Mouse (Mus musculus): ENCODE data around the gene Atp6v1g2. TPM values are rescaled to one million over a fixed set of nuclear protein-coding genes. Genes with fewer than 3 reads are reported as not detected.

Gene Atp6v1g2
- 2.6 TPM for polyA plus RNA-seq (2014; fragmentation: Illumina TruSeq; extraction: RNeasy Lipid Tissue Mini Kit (QIAGEN cat#74804); ENCODE audit: low read depth, low replicate concordance)

DNA sequence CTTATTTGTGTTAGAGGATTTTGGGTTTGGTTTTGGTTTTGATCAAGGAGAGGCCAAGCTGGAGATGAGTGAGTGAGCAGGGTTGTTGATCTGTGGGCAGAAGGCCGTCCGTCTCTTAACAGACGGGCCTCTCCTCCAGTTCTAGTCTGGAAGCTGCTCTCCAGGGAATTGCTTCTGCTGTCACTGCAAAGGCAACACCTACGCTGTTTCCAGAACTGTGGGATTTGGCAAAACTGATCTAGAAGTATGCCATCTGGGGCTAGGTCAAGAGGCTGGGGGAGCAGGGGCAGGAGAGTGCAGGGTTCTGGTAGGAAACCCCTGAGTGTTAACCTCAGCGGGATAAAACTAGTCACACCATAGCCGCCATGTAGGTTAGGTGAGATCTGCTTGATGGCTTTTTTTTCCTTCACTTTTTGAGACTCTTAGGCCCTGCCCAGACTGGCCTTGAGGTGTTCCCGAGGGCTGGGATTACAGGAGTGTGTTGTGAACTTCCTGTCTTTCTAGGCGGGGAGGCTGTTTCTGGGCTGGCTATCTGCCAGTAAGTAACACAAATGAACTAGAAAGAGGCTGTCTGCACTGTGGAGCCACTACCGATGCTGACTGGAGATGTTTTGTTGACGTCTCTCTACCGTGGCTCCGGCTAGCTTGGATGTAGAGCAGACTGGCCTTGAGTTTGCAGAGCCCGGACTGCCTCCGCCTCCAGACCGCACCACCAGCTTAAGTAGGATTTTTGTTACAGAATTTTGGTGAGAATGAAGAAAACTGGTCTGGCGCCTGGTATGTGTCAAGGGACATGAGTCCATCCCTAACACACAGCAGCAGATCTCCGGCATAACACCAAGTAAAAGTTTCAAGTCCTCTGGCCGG, at the start of gene Atp6v1g2:
Atp6v1g2 (plus strand) TSS at position 547 of the 867 bp plus-strand sequence.

DNA sequence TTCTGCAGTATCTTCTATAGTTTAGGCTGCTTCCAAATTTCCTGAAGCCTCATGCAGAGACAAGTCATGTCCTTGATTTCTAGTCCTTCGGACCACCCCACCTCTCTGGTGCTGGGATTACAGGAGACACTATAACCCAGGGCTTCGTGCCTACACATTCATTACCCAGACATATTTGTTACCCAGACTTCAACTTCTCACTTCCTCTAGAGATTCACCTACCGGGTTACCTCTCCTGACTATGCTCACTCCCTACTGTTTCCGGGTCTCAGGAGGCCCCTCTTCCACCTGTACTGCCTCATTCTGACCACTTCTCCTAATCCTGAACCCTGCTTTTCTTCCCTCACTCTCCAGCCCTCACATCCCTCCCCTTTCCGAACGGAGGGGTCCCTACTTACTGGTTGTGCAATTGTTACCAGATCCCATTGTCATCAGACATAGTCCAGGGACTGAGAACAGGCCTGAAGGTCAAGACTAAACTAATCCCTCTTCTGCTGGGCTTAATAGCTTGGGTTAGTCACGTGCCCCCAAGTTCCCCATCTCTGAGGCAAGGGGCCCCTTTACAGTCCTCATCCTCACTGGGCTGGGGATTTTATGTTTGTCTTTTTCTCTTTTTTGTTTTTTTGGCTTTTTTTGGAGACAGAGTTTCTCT, 45.4 kb upstream of the Atp6v1g2 start, which contains the start of gene Lst1:
Lst1 (minus strand) TSS at position 481 of the 652 bp plus-strand sequence.

DNA sequence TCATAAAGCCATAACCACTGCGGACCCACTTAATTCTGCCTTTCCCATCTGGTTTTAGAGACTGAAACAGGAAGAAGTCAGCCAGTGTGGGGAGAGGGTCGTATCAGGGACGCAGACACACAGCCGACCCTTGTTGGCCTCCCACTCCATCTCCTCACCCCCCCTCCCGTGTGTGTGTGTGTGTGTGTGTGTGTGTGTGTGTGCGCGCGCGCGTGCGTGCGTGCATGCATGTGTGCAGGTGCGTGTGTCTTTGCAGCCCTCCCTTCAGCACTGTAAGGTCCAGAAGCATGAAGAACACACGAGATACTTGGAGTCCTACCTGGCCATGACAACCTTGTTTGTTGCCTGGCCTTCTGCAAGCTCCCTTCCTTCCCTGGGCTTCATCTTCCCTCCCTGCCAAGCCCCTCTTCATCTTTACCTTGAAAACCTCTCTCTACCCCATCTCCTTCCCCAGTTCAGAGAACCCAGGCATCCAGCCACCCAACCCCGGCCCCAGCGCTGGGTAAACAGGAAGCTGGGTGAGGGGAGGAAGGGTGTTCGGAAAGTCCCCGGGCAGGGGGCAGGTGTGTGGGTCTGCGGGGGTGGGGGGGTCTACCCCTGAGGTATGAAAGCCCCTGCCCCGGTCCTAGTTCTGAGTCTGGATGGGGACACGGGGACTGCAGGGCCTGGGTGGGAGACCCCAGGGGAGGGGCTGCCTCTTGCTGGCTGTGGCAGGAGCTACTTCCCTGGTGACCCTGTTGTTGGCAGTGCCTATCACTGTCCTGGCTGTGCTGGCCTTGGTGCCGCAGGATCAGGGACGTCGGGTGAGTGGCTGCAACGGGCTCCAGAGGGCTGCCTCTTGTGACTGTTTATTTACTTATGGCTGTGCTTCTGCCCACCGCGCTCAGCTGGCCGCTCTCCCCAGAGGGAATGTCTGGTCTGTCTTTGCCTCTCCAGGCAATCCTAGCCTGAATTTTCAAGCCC, 39.3 kb upstream of the Atp6v1g2 start, which contains the start of gene Ltb:
Ltb (plus strand) TSS at position 559 of the 963 bp plus-strand sequence.

DNA sequence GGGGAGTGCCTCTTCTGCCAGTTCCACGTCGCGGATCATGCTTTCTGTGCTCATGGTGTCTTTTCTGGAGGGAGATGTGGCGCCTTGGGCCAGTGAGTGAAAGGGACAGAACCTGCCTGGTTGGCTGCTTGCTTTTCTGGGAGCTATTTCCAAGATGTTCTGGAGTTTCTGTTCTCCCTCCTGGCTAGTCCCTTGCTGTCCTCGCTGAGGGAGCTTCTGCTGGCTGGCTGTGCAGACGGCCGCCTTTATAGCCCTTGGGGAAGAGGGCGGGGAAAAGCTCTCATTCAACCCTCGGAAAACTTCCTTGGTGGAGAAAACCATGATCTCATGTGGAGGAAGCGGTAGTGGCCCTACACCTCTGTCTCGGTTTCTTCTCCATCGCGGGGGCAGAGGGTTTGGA, 31.7 kb upstream of the Atp6v1g2 start, which contains the start of gene Tnf:
Tnf (minus strand) TSS at position 221 of the 400 bp plus-strand sequence.

DNA sequence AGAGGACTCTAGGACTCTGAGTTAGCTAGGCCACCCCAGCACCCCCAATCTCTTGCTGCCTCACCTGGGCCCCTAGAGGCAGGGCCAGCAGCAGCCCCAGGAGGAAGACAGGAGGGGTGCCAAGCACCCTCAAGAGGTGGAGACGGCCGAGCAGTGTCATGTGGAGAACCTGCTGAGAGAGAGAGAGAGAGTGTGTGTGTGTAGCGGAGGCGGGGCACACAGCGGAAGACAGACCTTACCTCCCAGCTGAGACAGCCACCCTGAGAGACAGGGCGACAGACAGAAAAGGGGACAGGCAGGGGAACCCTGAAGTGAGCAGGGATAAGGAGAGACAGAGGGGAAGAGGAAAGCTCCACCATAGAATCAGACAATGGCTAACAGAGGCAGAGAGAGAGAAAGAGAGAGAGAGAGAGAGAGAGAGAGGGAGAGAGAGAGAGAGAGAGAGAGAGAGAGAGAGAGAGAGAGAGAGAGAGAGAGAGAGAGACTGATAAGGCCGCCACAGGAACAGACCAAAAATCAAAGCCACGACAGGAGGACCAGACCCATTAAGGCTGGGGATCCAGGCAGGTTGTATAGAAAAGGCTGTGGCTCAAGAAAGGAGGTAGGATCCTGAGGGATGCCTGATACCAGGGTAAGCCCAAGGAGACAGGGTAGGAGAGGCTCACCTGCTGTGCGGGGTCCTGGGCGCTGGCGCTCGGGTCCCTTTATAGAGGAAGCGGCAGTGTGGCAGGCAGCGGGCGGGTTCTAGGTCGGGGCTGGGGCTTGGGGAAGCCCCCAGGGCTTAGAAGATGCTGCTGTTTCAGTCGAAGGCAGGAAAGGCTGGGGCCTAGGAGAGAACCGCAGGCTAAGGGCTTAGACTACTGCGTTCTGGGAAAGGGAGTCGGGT, 28.7 kb upstream of the Atp6v1g2 start, which contains the start of gene Lta:
Lta (minus strand) TSS at position 858 of the 886 bp plus-strand sequence.

DNA sequence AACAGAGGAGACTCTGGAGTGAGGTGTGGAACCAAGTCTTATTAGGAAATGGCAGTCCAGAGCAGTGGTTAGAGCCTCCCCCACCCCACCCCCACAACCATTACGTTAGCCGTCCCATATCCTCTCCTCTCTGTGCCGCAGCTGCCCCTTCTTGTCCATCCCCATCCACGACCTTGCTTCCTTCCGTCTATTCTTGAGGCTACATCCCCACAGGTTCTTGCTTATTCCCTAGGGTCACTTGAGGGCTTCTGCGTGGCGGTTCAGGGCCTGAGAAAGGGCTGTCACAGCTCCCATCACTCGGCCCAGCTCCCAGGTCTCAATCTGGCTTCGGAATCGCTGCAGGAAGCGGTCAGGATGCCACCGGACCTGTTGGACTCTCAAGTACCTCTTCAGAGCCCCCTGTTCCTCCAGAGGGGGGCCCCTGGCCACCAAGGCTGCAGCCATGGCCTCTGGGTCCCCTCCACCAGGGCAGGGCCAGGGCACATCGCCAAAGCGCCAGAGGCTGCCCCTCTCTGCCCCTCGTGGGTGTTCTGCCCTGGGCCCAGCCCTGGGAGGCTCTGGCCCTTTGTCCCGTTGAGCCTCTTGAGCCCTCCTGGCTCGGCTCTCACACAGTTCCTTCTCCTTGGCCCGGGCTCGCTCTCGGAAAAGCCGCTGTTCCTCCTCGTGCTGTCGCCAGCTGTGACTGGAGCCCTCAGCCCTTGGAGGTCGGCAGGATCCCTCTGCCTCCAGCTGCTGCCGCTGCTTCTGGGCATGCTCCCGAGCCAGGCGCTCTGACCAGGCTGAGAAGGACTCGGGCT, 13.1 kb upstream of the Atp6v1g2 start, which contains the start of gene Gm16181:
Gm16181 (plus strand) TSS at position 679 of the 797 bp plus-strand sequence.

DNA sequence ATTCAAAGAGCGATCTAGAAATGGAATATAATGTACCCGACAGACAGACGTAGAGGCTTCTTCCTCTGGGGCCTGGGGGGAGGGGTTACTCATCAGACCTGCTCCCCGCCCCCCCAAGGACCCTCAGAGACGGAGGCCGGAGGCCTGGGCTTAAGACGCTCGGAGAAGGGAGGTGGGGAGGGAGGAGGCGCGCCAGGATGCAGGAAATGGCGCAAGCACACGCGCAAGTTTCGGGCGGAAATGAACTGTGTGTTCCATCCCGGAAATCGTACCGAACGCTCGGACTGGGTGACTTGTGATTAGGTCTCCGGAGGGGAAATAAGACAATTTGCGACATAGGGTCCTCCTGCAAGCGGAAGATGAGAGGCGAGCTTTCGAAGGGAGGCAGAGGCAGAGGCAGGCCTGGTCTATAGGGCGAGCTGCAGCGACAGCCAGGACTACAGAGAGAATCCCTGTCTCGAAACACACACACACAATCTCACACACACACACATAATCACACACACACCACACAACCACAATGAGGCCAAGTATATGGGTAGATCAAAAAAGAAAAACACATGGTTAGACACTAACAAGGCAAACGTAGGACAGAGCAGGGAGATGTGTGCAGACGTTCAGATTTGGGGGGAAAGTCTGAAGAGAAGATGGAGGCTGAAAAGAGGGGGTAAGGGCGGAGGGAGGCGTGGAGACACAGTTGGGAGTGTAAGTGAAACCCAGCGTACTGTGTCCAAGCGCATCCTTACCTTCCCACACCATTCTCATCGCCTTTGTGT, 2.3 kb downstream of the Atp6v1g2 start, which contains the start of gene Nfkbil1:
Nfkbil1 (minus strand) TSS at position 179 of the 776 bp plus-strand sequence.

DNA sequence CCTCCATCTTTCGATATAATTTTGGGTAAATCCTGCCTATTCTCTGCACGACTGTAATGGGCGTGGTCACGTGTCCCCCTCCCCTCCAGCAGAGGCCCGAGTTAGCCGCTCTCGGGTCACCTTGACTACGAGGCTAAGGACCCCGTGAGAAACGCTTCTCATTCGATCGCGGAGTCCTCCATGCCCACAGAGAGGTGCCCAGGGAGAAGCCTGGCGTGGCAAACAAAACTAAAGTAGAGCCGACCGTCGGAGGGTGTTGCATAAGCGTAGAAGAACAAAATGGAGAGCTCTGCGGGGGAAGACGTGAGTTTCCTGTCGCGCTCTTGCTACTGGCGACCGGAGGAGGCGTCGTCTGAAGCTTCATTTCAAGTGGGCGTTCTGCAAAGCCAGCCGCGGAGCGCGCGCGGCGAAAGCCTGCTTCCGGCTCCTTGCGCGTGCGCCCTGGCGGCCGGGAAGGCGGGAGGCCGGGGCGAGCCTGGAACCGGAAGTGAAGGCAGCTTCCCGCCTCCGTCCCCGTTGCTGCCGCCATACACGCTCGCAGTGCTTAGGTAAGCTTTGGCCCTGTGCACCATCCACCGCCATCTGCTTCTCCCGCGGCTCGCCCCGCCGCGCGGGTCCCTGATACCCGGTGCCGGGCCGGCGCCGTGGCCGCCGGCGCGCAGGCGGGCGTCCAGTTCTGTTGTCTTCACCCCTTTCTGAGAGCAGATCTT, 8.0 kb downstream of the Atp6v1g2 start, which contains the start of gene Ddx39b:
Ddx39b (plus strand) TSS at position 442 of the 710 bp plus-strand sequence.

DNA sequence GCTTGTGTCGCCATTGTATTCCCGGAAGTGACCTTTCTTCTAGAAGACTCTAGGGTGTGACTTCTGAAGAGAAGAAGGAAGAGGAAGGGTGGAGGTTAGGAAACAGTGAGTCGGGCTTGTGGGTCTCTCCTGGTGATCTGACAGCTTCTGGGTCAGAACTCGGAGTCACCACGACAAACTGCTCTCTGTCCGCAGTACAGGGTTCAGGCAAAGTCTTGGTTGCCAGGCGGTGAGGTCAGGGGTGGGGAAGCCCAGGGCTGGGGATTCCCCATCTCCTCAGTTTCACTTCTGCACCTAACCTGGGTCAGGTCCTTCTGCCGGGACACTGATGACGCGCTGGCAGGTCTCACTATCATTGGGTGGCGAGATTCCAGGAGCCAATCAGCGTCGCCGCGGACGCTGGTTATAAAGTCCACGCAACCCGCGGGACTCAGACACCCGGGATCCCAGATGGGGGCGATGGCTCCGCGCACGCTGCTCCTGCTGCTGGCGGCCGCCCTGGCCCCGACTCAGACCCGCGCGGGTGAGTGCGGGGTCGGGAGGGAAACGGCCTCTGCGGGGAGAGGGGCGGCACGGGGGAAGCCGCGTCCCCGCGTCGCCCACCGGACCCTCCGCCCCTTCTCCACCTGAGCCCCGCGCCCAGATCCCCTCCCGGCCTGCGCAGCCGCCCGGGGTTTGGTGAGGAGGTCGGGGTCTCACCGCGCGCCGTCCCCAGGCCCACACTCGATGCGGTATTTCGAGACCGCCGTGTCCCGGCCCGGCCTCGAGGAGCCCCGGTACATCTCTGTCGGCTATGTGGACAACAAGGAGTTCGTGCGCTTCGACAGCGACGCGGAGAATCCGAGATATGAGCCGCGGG, 29.4 kb downstream of the Atp6v1g2 start, which contains the start of gene H2-D1:
H2-D1 (plus strand) TSS at position 67 of the 859 bp plus-strand sequence.

Other genes with a start within 250 kb of the Atp6v1g2 start
- gene Vars, start 232.7 kb upstream of the Atp6v1g2 start, polyA plus RNA-seq (2014; fragmentation: Illumina TruSeq; extraction: RNeasy Lipid Tissue Mini Kit (QIAGEN cat#74804); ENCODE audit: low read depth, low replicate concordance) = 1.2 TPM
- gene Vwa7, start 217.1 kb upstream of the Atp6v1g2 start, polyA plus RNA-seq (2014; fragmentation: Illumina TruSeq; extraction: RNeasy Lipid Tissue Mini Kit (QIAGEN cat#74804); ENCODE audit: low read depth, low replicate concordance) = not detected
- not detected for gene Sapcd1, start 205.6 kb upstream of the Atp6v1g2 start, polyA plus RNA-seq (2014; fragmentation: Illumina TruSeq; extraction: RNeasy Lipid Tissue Mini Kit (QIAGEN cat#74804); ENCODE audit: low read depth, low replicate concordance)
- 1.1 TPM for gene Msh5, start 186.9 kb upstream of the Atp6v1g2 start, polyA plus RNA-seq (2014; fragmentation: Illumina TruSeq; extraction: RNeasy Lipid Tissue Mini Kit (QIAGEN cat#74804); ENCODE audit: low read depth, low replicate concordance)
- 5.7 TPM for gene Clic1, start 183.7 kb upstream of the Atp6v1g2 start, polyA plus RNA-seq (2014; fragmentation: Illumina TruSeq; extraction: RNeasy Lipid Tissue Mini Kit (QIAGEN cat#74804); ENCODE audit: low read depth, low replicate concordance)
- not detected for gene Ddah2, start 174.6 kb upstream of the Atp6v1g2 start, polyA plus RNA-seq (2014; fragmentation: Illumina TruSeq; extraction: RNeasy Lipid Tissue Mini Kit (QIAGEN cat#74804); ENCODE audit: low read depth, low replicate concordance)
- not detected for gene Ly6g6c, start 168.3 kb upstream of the Atp6v1g2 start, polyA plus RNA-seq (2014; fragmentation: Illumina TruSeq; extraction: RNeasy Lipid Tissue Mini Kit (QIAGEN cat#74804); ENCODE audit: low read depth, low replicate concordance)
- gene Mpig6b, start 167.5 kb upstream of the Atp6v1g2 start, polyA plus RNA-seq (2014; fragmentation: Illumina TruSeq; extraction: RNeasy Lipid Tissue Mini Kit (QIAGEN cat#74804); ENCODE audit: low read depth, low replicate concordance) = not detected
- not detected for gene Ly6g6e, start 156.8 kb upstream of the Atp6v1g2 start, polyA plus RNA-seq (2014; fragmentation: Illumina TruSeq; extraction: RNeasy Lipid Tissue Mini Kit (QIAGEN cat#74804); ENCODE audit: low read depth, low replicate concordance)
- not detected for gene Ly6g6d, start 155.6 kb upstream of the Atp6v1g2 start, polyA plus RNA-seq (2014; fragmentation: Illumina TruSeq; extraction: RNeasy Lipid Tissue Mini Kit (QIAGEN cat#74804); ENCODE audit: low read depth, low replicate concordance)
- gene Ly6g6f, start 148.1 kb upstream of the Atp6v1g2 start, polyA plus RNA-seq (2014; fragmentation: Illumina TruSeq; extraction: RNeasy Lipid Tissue Mini Kit (QIAGEN cat#74804); ENCODE audit: low read depth, low replicate concordance) = not detected
- gene Abhd16a, start 144.4 kb upstream of the Atp6v1g2 start, polyA plus RNA-seq (2014; fragmentation: Illumina TruSeq; extraction: RNeasy Lipid Tissue Mini Kit (QIAGEN cat#74804); ENCODE audit: low read depth, low replicate concordance) = 4.4 TPM
- gene Ly6g5c, start 125.4 kb upstream of the Atp6v1g2 start, polyA plus RNA-seq (2014; fragmentation: Illumina TruSeq; extraction: RNeasy Lipid Tissue Mini Kit (QIAGEN cat#74804); ENCODE audit: low read depth, low replicate concordance) = not detected
- not detected for gene Ly6g5b, start 118.2 kb upstream of the Atp6v1g2 start, polyA plus RNA-seq (2014; fragmentation: Illumina TruSeq; extraction: RNeasy Lipid Tissue Mini Kit (QIAGEN cat#74804); ENCODE audit: low read depth, low replicate concordance)
- 1.4 TPM for gene Gpank1, start 112.2 kb upstream of the Atp6v1g2 start, polyA plus RNA-seq (2014; fragmentation: Illumina TruSeq; extraction: RNeasy Lipid Tissue Mini Kit (QIAGEN cat#74804); ENCODE audit: low read depth, low replicate concordance)
- gene Csnk2b, start 111.6 kb upstream of the Atp6v1g2 start, polyA plus RNA-seq (2014; fragmentation: Illumina TruSeq; extraction: RNeasy Lipid Tissue Mini Kit (QIAGEN cat#74804); ENCODE audit: low read depth, low replicate concordance) = 97.4 TPM
- gene D17H6S53E, start 107.3 kb upstream of the Atp6v1g2 start, polyA plus RNA-seq (2014; fragmentation: Illumina TruSeq; extraction: RNeasy Lipid Tissue Mini Kit (QIAGEN cat#74804); ENCODE audit: low read depth, low replicate concordance) = 1.3 TPM
- 85.5 TPM for gene Apom, start 101.6 kb upstream of the Atp6v1g2 start, polyA plus RNA-seq (2014; fragmentation: Illumina TruSeq; extraction: RNeasy Lipid Tissue Mini Kit (QIAGEN cat#74804); ENCODE audit: low read depth, low replicate concordance)
- gene Bag6, start 98.5 kb upstream of the Atp6v1g2 start, polyA plus RNA-seq (2014; fragmentation: Illumina TruSeq; extraction: RNeasy Lipid Tissue Mini Kit (QIAGEN cat#74804); ENCODE audit: low read depth, low replicate concordance) = 5.2 TPM
- gene Prrc2a, start 68.8 kb upstream of the Atp6v1g2 start, polyA plus RNA-seq (2014; fragmentation: Illumina TruSeq; extraction: RNeasy Lipid Tissue Mini Kit (QIAGEN cat#74804); ENCODE audit: low read depth, low replicate concordance) = 3.7 TPM
- gene Aif1, start 57.6 kb upstream of the Atp6v1g2 start, polyA plus RNA-seq (2014; fragmentation: Illumina TruSeq; extraction: RNeasy Lipid Tissue Mini Kit (QIAGEN cat#74804); ENCODE audit: low read depth, low replicate concordance) = 7.5 TPM
- gene Lst1, start 45.2 kb upstream of the Atp6v1g2 start, polyA plus RNA-seq (2014; fragmentation: Illumina TruSeq; extraction: RNeasy Lipid Tissue Mini Kit (QIAGEN cat#74804); ENCODE audit: low read depth, low replicate concordance) = not detected
- gene Ltb, start 39.2 kb upstream of the Atp6v1g2 start, polyA plus RNA-seq (2014; fragmentation: Illumina TruSeq; extraction: RNeasy Lipid Tissue Mini Kit (QIAGEN cat#74804); ENCODE audit: low read depth, low replicate concordance) = not detected
- 0.26 TPM for gene Tnf, start 31.7 kb upstream of the Atp6v1g2 start, polyA plus RNA-seq (2014; fragmentation: Illumina TruSeq; extraction: RNeasy Lipid Tissue Mini Kit (QIAGEN cat#74804); ENCODE audit: low read depth, low replicate concordance)
- gene Lta, start 28.3 kb upstream of the Atp6v1g2 start, polyA plus RNA-seq (2014; fragmentation: Illumina TruSeq; extraction: RNeasy Lipid Tissue Mini Kit (QIAGEN cat#74804); ENCODE audit: low read depth, low replicate concordance) = not detected
- gene Gm16181, start 12.8 kb upstream of the Atp6v1g2 start, polyA plus RNA-seq (2014; fragmentation: Illumina TruSeq; extraction: RNeasy Lipid Tissue Mini Kit (QIAGEN cat#74804); ENCODE audit: low read depth, low replicate concordance) = not detected
- 0.87 TPM for gene Nfkbil1, start 2.1 kb downstream of the Atp6v1g2 start, polyA plus RNA-seq (2014; fragmentation: Illumina TruSeq; extraction: RNeasy Lipid Tissue Mini Kit (QIAGEN cat#74804); ENCODE audit: low read depth, low replicate concordance)
- 7.4 TPM for gene Ddx39b, start 8.1 kb downstream of the Atp6v1g2 start, polyA plus RNA-seq (2014; fragmentation: Illumina TruSeq; extraction: RNeasy Lipid Tissue Mini Kit (QIAGEN cat#74804); ENCODE audit: low read depth, low replicate concordance)
- gene H2-D1, start 29.1 kb downstream of the Atp6v1g2 start, polyA plus RNA-seq (2014; fragmentation: Illumina TruSeq; extraction: RNeasy Lipid Tissue Mini Kit (QIAGEN cat#74804); ENCODE audit: low read depth, low replicate concordance) = 78.7 TPM
- 18.4 TPM for gene H2-Q1, start 86.7 kb downstream of the Atp6v1g2 start, polyA plus RNA-seq (2014; fragmentation: Illumina TruSeq; extraction: RNeasy Lipid Tissue Mini Kit (QIAGEN cat#74804); ENCODE audit: low read depth, low replicate concordance)
- 2.7 TPM for gene H2-Q2, start 108.6 kb downstream of the Atp6v1g2 start, polyA plus RNA-seq (2014; fragmentation: Illumina TruSeq; extraction: RNeasy Lipid Tissue Mini Kit (QIAGEN cat#74804); ENCODE audit: low read depth, low replicate concordance)
- 22.6 TPM for gene H2-Q4, start 146.0 kb downstream of the Atp6v1g2 start, polyA plus RNA-seq (2014; fragmentation: Illumina TruSeq; extraction: RNeasy Lipid Tissue Mini Kit (QIAGEN cat#74804); ENCODE audit: low read depth, low replicate concordance)
- 10.0 TPM for gene H2-Q6, start 191.2 kb downstream of the Atp6v1g2 start, polyA plus RNA-seq (2014; fragmentation: Illumina TruSeq; extraction: RNeasy Lipid Tissue Mini Kit (QIAGEN cat#74804); ENCODE audit: low read depth, low replicate concordance)
- 6.8 TPM for gene H2-Q7, start 205.5 kb downstream of the Atp6v1g2 start, polyA plus RNA-seq (2014; fragmentation: Illumina TruSeq; extraction: RNeasy Lipid Tissue Mini Kit (QIAGEN cat#74804); ENCODE audit: low read depth, low replicate concordance)
- gene H2-Q10, start 236.4 kb downstream of the Atp6v1g2 start, polyA plus RNA-seq (2014; fragmentation: Illumina TruSeq; extraction: RNeasy Lipid Tissue Mini Kit (QIAGEN cat#74804); ENCODE audit: low read depth, low replicate concordance) = 511 TPM

All from liver, adult 10 weeks (tissue).